Mouse (Mus musculus) thymus, postnatal 36 days (tissue): ENCODE data around the gene Zbtb24.

ENCODE experiments used
- DNase-seq, 2 experiments: peaks; one replicate each; pipeline ENCODE4 v3.0.0; 2022; ENCODE audit warnings: mixed read lengths in 2 of 2

Gene Zbtb24

GRCm38 (mm10) chr10:41467325-41467724, 17.1 kb downstream of the Zbtb24 start:
- no peak for DNase-seq

- no peak for DNase-seq
Observed at GRCm38 (mm10) chr10:41470693-41471092, 20.5 kb downstream of the Zbtb24 start.

- DNase-seq: no peak
Observed at GRCm38 (mm10) chr10:41472534-41472933, 22.4 kb downstream of the Zbtb24 start.

- DNase-seq: no peak
Observed at GRCm38 (mm10) chr10:41472962-41473481, 22.8 kb downstream of the Zbtb24 start.

GRCm38 (mm10) chr10:41473782-41474468, 23.7 kb downstream of the Zbtb24 start:
- DNase-seq: no peak

- DNase-seq: no peak
Observed at GRCm38 (mm10) chr10:41474981-41475391, 24.8 kb downstream of the Zbtb24 start.

GRCm38 (mm10) chr10:41476171-41477017, 26.2 kb downstream of the Zbtb24 start, which contains the start of gene Mical1:
TSS of gene Mical1 (plus strand) at chr10:41476314.
- peak; percentile 74 to 81 for DNase-seq

GRCm38 (mm10) chr10:41477018-41477277, 26.8 kb downstream of the Zbtb24 start:
- peak; percentile 64 to 68 for DNase-seq

- DNase-seq: peak; percentile 70 to 80
Observed at GRCm38 (mm10) chr10:41477278-41478181, 27.3 kb downstream of the Zbtb24 start.

- no peak for DNase-seq
Observed at GRCm38 (mm10) chr10:41479961-41480360, 29.8 kb downstream of the Zbtb24 start.

- DNase-seq: no peak
Observed at GRCm38 (mm10) chr10:41480938-41481880, 31.0 kb downstream of the Zbtb24 start.

- no peak for DNase-seq
Observed at GRCm38 (mm10) chr10:41482446-41482845, 32.3 kb downstream of the Zbtb24 start.

GRCm38 (mm10) chr10:41485778-41486177, 35.6 kb downstream of the Zbtb24 start:
- no peak for DNase-seq

GRCm38 (mm10) chr10:41486506-41487170, 36.5 kb downstream of the Zbtb24 start:
- DNase-seq: no peak

GRCm38 (mm10) chr10:41488877-41489276, 38.7 kb downstream of the Zbtb24 start:
- no peak for DNase-seq

- no peak for DNase-seq
Observed at GRCm38 (mm10) chr10:41489294-41489693, 39.1 kb downstream of the Zbtb24 start.

- peak; percentile 94 to 96 for DNase-seq
Observed at GRCm38 (mm10) chr10:41489708-41490517, 39.7 kb downstream of the Zbtb24 start, which contains the start of the genes Smpd2 and Ppil6. TSS of gene Smpd2 (minus strand) at chr10:41490369. TSS of gene Ppil6 (plus strand) at chr10:41490439.

- DNase-seq: no peak
Observed at GRCm38 (mm10) chr10:41490518-41490873, 40.3 kb downstream of the Zbtb24 start.

- no peak for DNase-seq
Observed at GRCm38 (mm10) chr10:41491111-41491510, 40.9 kb downstream of the Zbtb24 start.

- no peak for DNase-seq
Observed at GRCm38 (mm10) chr10:41500941-41501340, 50.8 kb downstream of the Zbtb24 start.
